Mouse (Mus musculus): ENCODE data around the gene Cd164. TPM values are rescaled to one million over a fixed set of nuclear protein-coding genes. Genes with fewer than 3 reads are reported as not detected.

Gene Cd164
- polyA plus RNA-seq, 1 experiment from 2014 or later: 87.1 TPM

- ATAC-seq (ENCODE audit: low FRiP score, low read depth): no peak
- Histone ChIP-seq H3K4me1 (no peaks in the 10 kb centered on the region), H3K4me2 (replicated peaks) (no peak overlapping the region), H3K27me3 (0 out of 2 replicates have a peak, but pooled peaks cover 3% of the 10 kb centered on the region), H3K36me3 (no peaks in the 10 kb centered on the region), H3K9me3 (no peaks in the 10 kb centered on the region), H3K4me3 (no peak overlapping the region), H3K9ac (replicated peaks) (no peak overlapping the region), H3K27ac (replicated peaks) (no peak overlapping the region)
- WGBS: 83% methylated on average over 7 of the region's 7 CpGs
Observed at GRCm38 (mm10) chr10:41576328-41576833, 57.2 kb downstream of the Cd164 start.

GRCm38 (mm10) chr10:41578541-41578940 is 59.3 kb downstream of the Cd164 start:
- H3K27me3 ChIP-seq: no peaks in the 10 kb centered on the region
- no peak for ATAC-seq (ENCODE audit: low FRiP score, low read depth)
- H3K4me2 ChIP-seq (replicated peaks): no peak overlapping the region
- H3K4me3 ChIP-seq: no peak overlapping the region
- H3K36me3 ChIP-seq: no peaks in the 10 kb centered on the region
- 56% methylated on average over 1 of the region's 1 CpGs for WGBS
- no peak overlapping the region for H3K27ac ChIP-seq (replicated peaks)
- H3K9ac ChIP-seq (replicated peaks): no peak overlapping the region
- no peaks in the 10 kb centered on the region for H3K9me3 ChIP-seq
- H3K4me1 ChIP-seq: peaks cover 8% of the 10 kb centered on the region; the same call in 1 of the 2 replicates

GRCm38 (mm10) chr10:41580441-41580840 is 61.2 kb downstream of the Cd164 start:
- no peaks in the 10 kb centered on the region for H3K36me3 ChIP-seq
- 89% methylated on average over 4 of the region's 4 CpGs for WGBS

More at GRCm38 (mm10) chr10:41580441-41580840, 61.2 kb downstream of the Cd164 start:
- Histone ChIP-seq H3K4me1 (peaks cover 8% of the 10 kb centered on the region; the same call in 1 of the 2 replicates), H3K27ac (replicated peaks) (no peak overlapping the region), H3K9ac (replicated peaks) (no peak overlapping the region), H3K9me3 (no peaks in the 10 kb centered on the region), H3K4me2 (replicated peaks) (no peak overlapping the region), H3K27me3 (no peaks in the 10 kb centered on the region), H3K4me3 (no peak overlapping the region)
- no peak for ATAC-seq (ENCODE audit: low FRiP score, low read depth)

Other genes starting within 250 kb of the Cd164 start
- gene Fig4, start 216.2 kb upstream of the Cd164 start, polyA plus RNA-seq (2016; fragmentation: Nextera tagmentation; extraction: Ambion mirVana): 22.3 and 23.5 TPM in 2 replicates
- gene Ak9, start 215.4 kb upstream of the Cd164 start, polyA plus RNA-seq (2016; fragmentation: Nextera tagmentation; extraction: Ambion mirVana): 0.08 TPM in 1 of 2 replicates, not detected in the other
- gene Zbtb24, start 69.0 kb upstream of the Cd164 start, polyA plus RNA-seq (2016; fragmentation: Nextera tagmentation; extraction: Ambion mirVana): 20.2 and 23.5 TPM in 2 replicates
- gene Mical1, start 43.1 kb upstream of the Cd164 start, polyA plus RNA-seq (2016; fragmentation: Nextera tagmentation; extraction: Ambion mirVana): 43.4 and 45.0 TPM in 2 replicates
- gene Smpd2, start 29.0 kb upstream of the Cd164 start, polyA plus RNA-seq (2016; fragmentation: Nextera tagmentation; extraction: Ambion mirVana): 48.2 and 53.1 TPM in 2 replicates
- gene Ppil6, start 29.0 kb upstream of the Cd164 start, polyA plus RNA-seq (2016; fragmentation: Nextera tagmentation; extraction: Ambion mirVana): 0.73 and 1.5 TPM in 2 replicates
- gene Ccdc162, start 197.2 kb downstream of the Cd164 start, polyA plus RNA-seq (2016; fragmentation: Nextera tagmentation; extraction: Ambion mirVana): 0.26 and 0.38 TPM in 2 replicates